Mouse (Mus musculus) kidney, adult 2 months (tissue): ENCODE data around the gene Cfap299.

Experiments
- CTCF ChIP-seq: fragments of 200-500 bp; conservative IDR thresholded peaks from 2 replicates; pipeline ENCODE4 v1.5.1; 2011; ENCODE audit warnings: low read depth, mild to moderate bottlenecking, control low read depth, low read length, moderate library complexity, mixed read lengths; ENCODE audit not compliant: insufficient read depth, insufficient read length
- POLR2A ChIP-seq: fragments of 200-500 bp; IDR thresholded peaks from one replicate; pipeline ENCODE4 v1.6.1; 2011; ENCODE audit warnings: low read depth, low read length, control low read depth

- no peak for TF ChIP-seq POLR2A
- TF ChIP-seq CTCF, result no peak
Measured at GRCm38 (mm10) chr5:98485189-98485588, 156.1 kb downstream of the Cfap299 start.
